ENCODE assay signal across 21 mouse cellular contexts in genomic region chr13:57789796-57790195, GRCm38 (mm10).
DNase-seq lines count a peak whose midpoint lies in the region; ATAC-seq lines count a peak whose summit lies in the region.
"Had no signal": no experiment of that assay in that cellular context is flagged by ENCODE, and none has a peak within 500 bp of the region (broad histone marks: within the 10 kb centered on the region; RNA-seq: fewer than 3 reads in every experiment).

No protein-coding gene starts in this region.

- no peaks in the 10 kb centered on the region for H3K27me3 ChIP-seq in neural tube, embryonic 13.5 days
- H3K27me3 ChIP-seq in neural tube, embryonic 15.5 days (replicated peaks), result no peaks in the 10 kb centered on the region
- no peaks in the 10 kb centered on the region for H3K27me3 ChIP-seq in intestine, embryonic 16.5 days (replicated peaks; ENCODE audit: control insufficient read depth, insufficient read depth, low read length)
- H3K27me3 ChIP-seq: CH12.LX; heart, embryonic 13.5 days; limb, embryonic 13.5 days had no signal

- H3K4me3 ChIP-seq in neural tube, embryonic 13.5 days, result no peak overlapping the region
- H3K4me3 ChIP-seq in neural tube, embryonic 15.5 days (replicated peaks), result no peak overlapping the region
- no peak overlapping the region for H3K4me3 ChIP-seq in intestine, embryonic 16.5 days (ENCODE audit: low read length)
- H3K4me3 ChIP-seq: embryonic facial prominence, embryonic 10.5 days; forebrain, embryonic 13.5 days; heart, embryonic 13.5 days; limb, embryonic 13.5 days had no signal

- no peaks in the 10 kb centered on the region for H3K36me3 ChIP-seq in neural tube, embryonic 13.5 days
- H3K36me3 ChIP-seq in neural tube, embryonic 15.5 days, result no peaks in the 10 kb centered on the region
- no peaks in the 10 kb centered on the region for H3K36me3 ChIP-seq in intestine, embryonic 16.5 days (ENCODE audit: control insufficient read depth, insufficient read depth, low read length)
- H3K36me3 ChIP-seq: embryonic facial prominence, embryonic 10.5 days; heart, embryonic 13.5 days; limb, embryonic 13.5 days had no signal

- no peak for ATAC-seq in neural tube, embryonic 13.5 days (ENCODE audit: low read depth)
- ATAC-seq in neural tube, embryonic 15.5 days (ENCODE audit: low FRiP score), result no peak
- no peak for ATAC-seq in megakaryocyte progenitor cell, adult 5-6 weeks (replicated peaks; ENCODE audit: poor library complexity)
- ATAC-seq in intestine, embryonic 16.5 days, result no peak
- ATAC-seq: forebrain, embryonic 13.5 days; intestine, postnatal 0 days; lung, postnatal 0 days had no signal

- peaks cover 48% of the 10 kb centered on the region for H3K4me1 ChIP-seq in neural tube, embryonic 13.5 days (replicated peaks)
- peaks cover 36% of the 10 kb centered on the region for H3K4me1 ChIP-seq in neural tube, embryonic 15.5 days
- peaks cover 5% of the 10 kb centered on the region; the same call in 1 of the 2 replicates for H3K4me1 ChIP-seq in intestine, embryonic 16.5 days (ENCODE audit: control insufficient read depth, insufficient read depth, low read length)
- H3K4me1 ChIP-seq: limb, embryonic 13.5 days had no signal

- peak; percentile 18 for DNase-seq in embryo, embryonic 10.5 days (ENCODE audit: low spot score)
- no peak for DNase-seq in embryo, embryonic 9.5 days (ENCODE audit: extremely low spot score)
- DNase-seq in cerebellum, postnatal 14 days, result peak; percentile 42 to 66
- peak; percentile 53 for DNase-seq in retina, postnatal 1 day
- DNase-seq: adrenal gland, postnatal 10 days; heart, adult 11 months; heart, postnatal 4 days; kidney, postnatal 10 days had no signal

- no peak overlapping the region for H3K9ac ChIP-seq in neural tube, embryonic 13.5 days
- H3K9ac ChIP-seq in neural tube, embryonic 15.5 days (replicated peaks), result no peak overlapping the region
- no peak overlapping the region for H3K9ac ChIP-seq in intestine, embryonic 16.5 days (ENCODE audit: low read depth, low read length)
- H3K9ac ChIP-seq: forebrain, embryonic 13.5 days; heart, embryonic 13.5 days; limb, embryonic 13.5 days; liver, embryonic 14.5 days had no signal

- 0 out of 2 replicates have a peak overlapping the region, but pooled peaks have one; percentile 1 for H3K27ac ChIP-seq in neural tube, embryonic 13.5 days (replicated peaks)
- H3K27ac ChIP-seq in neural tube, embryonic 15.5 days (replicated peaks), result no peak overlapping the region
- H3K27ac ChIP-seq in intestine, embryonic 16.5 days (ENCODE audit: low read length), result no peak overlapping the region
- H3K27ac ChIP-seq: forebrain, embryonic 13.5 days; heart, embryonic 13.5 days; limb, embryonic 13.5 days; liver, embryonic 14.5 days had no signal

- no peaks in the 10 kb centered on the region for H3K9me3 ChIP-seq in neural tube, embryonic 13.5 days
- no peaks in the 10 kb centered on the region for H3K9me3 ChIP-seq in neural tube, embryonic 15.5 days (replicated peaks)
- H3K9me3 ChIP-seq in intestine, embryonic 16.5 days (ENCODE audit: control insufficient read depth, low read length), result no peaks in the 10 kb centered on the region; the same call in 1 of the 2 replicates
- H3K9me3 ChIP-seq: forebrain, embryonic 13.5 days had no signal

- no peak overlapping the region for H3K4me2 ChIP-seq in neural tube, embryonic 13.5 days
- H3K4me2 ChIP-seq in neural tube, embryonic 15.5 days, result no peak overlapping the region
- H3K4me2 ChIP-seq in intestine, embryonic 16.5 days (ENCODE audit: low read depth, low read length), result no peak overlapping the region
- H3K4me2 ChIP-seq: forebrain, embryonic 13.5 days; heart, embryonic 13.5 days; limb, embryonic 13.5 days; midbrain, embryonic 11.5 days had no signal

- WGBS in neural tube, embryonic 13.5 days, result 31% methylated on average over 5 of the region's 5 CpGs
- 27% methylated on average over 5 of the region's 5 CpGs for WGBS in neural tube, embryonic 15.5 days
- 58% methylated on average over 5 of the region's 5 CpGs for WGBS in intestine, embryonic 16.5 days
